Mouse (Mus musculus) erythroblast, embryonic 14.5 days (primary cell): ENCODE measurements around the gene Tuba4a.

Source experiments
- GATA1 ChIP-seq: IDR thresholded peaks from 2 replicates; pipeline ENCODE4 v1.6.1; 2012; ENCODE audit warnings: low read length, inconsistent platforms, mixed read lengths
- TAL1 ChIP-seq: IDR thresholded peaks from 3 replicates; pipeline ENCODE4 v1.6.1; 2012; ENCODE audit warnings: low read length, inconsistent platforms, mixed read lengths

- TF ChIP-seq GATA1, result no peak
- TF ChIP-seq TAL1, result no peak
Observed at GRCm38 (mm10) chr1:75187914-75188483, 31.7 kb downstream of the Tuba4a start.
